Mouse (Mus musculus): Measurements from ENCODE around the gene Rdm1.

- TF ChIP-seq CTCF (IDR thresholded peaks at IDR 0.05; ENCODE audit: borderline replicate concordance, control insufficient read depth, extremely low read depth, insufficient read depth, low read length, poor library complexity), result no peak
- no peak for TF ChIP-seq POLR2A (IDR thresholded peaks at IDR 0.05; ENCODE audit: control insufficient read depth, extremely low read depth, insufficient read depth, low read length, poor library complexity)
Observed at GRCm38 (mm10) chr11:101666626-101667345, 39.8 kb downstream of the Rdm1 start.
